Mouse (Mus musculus): ENCODE measurements around the gene 5031439G07Rik.

DNA sequence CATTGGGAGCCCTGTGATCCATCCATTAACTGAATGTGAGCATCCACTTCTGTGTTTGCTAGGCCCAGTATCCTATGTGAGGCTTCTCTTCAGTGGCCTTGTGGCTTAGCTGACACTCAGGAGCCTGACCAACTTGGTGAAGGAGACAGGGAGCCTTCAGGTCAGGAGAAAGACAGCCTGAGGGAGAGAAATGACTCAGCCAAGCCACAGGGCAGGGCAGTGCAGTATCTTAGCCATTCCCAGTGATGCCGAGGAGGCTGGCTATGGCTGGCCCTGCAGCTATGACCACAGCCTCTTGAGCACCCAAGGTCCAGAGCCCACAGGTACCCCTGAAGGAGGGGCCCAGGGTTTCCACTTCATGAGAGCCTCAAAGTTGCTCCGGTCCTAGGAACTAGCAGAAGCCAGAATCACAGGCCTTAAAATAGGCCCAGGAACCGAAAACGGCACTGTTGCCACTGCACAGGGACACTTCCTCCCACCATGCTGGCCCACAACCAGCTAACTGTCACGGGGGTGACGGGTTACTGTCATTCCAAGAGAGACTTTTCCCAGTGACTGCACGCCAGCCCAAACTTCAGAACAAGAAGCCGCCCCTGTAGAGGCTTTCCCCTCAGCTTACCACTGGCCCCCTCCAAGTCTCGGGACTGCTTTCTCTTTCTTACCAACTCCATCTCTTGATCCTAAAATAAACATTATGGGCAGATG, 6.6 kb downstream of the 5031439G07Rik start:
- no peak for TF ChIP-seq CTCF (IDR thresholded peaks at IDR 0.05; ENCODE audit: low read depth)
- TF ChIP-seq EP300 (IDR thresholded peaks at IDR 0.05; ENCODE audit: low read depth): no peak

Data from heart, postnatal 0 days (tissue).